Mouse (Mus musculus) liver, embryonic 11.5 days (tissue): ENCODE measurements around the gene Exoc1. TPM values are rescaled to one million over a fixed set of nuclear protein-coding genes. Genes with fewer than 3 reads are reported as not detected.
A peak's percentile ranks its signal among the peaks of the same experiment; 100 is the strongest.

Experiments used
- ATAC-seq: fragments of 200-750 bp; cut with Nextera tagmentation; replicated peaks from 2 replicates; pipeline ENCODE4 v1.8.0; 2017; ENCODE audit warnings: moderate number of reproducible peaks, mild to moderate bottlenecking, moderate TSS enrichment, moderate library complexity; ENCODE audit not compliant: low FRiP score
- DNase-seq: peaks from one replicate; pipeline ENCODE4 v3.0.0-alpha.2; 2017; ENCODE audit warnings: low spot score
- H3K27ac ChIP-seq: fragments of 300-500 bp; sonication (generic); 2 replicates; pipeline ENCODE4 v1.5.1; 2014; ENCODE audit warnings: mild to moderate bottlenecking, low read depth, low read length, control low read depth
- H3K27me3 ChIP-seq: fragments of 300-500 bp; sonication (generic); replicated peaks from 2 replicates; pipeline ENCODE4 v1.6.1; 2014; ENCODE audit warnings: low read length, mixed read lengths; ENCODE audit not compliant: control insufficient read depth, insufficient read depth
- H3K36me3 ChIP-seq: fragments of 300-500 bp; sonication (generic); 2 replicates; pipeline ENCODE4 v1.6.1; 2014; ENCODE audit warnings: mild to moderate bottlenecking, low read length, moderate library complexity, mixed read lengths; ENCODE audit not compliant: control insufficient read depth, insufficient read depth
- H3K4me1 ChIP-seq: fragments of 300-500 bp; sonication (generic); replicated peaks from 2 replicates; pipeline ENCODE4 v1.6.1; 2014; ENCODE audit warnings: low read length, mixed read lengths; ENCODE audit not compliant: control insufficient read depth, insufficient read depth
- H3K4me2 ChIP-seq: fragments of 300-500 bp; sonication (generic); 2 replicates; pipeline ENCODE4 v1.6.1; 2014; ENCODE audit warnings: mild to moderate bottlenecking, control low read depth, moderate library complexity
- H3K4me3 ChIP-seq: fragments of 300-500 bp; sonication (generic); 2 replicates; pipeline ENCODE4 v1.5.1; 2014; ENCODE audit warnings: low read depth, low read length, control low read depth
- H3K9ac ChIP-seq: fragments of 300-500 bp; sonication (generic); 2 replicates; pipeline ENCODE4 v1.6.1; 2014; ENCODE audit warnings: low read depth, low read length, control low read depth
- H3K9me3 ChIP-seq: fragments of 300-500 bp; sonication (generic); 2 replicates; pipeline ENCODE4 v1.6.1; 2016; ENCODE audit warnings: low read length, inconsistent platforms, mixed read lengths; ENCODE audit not compliant: control insufficient read depth
- WGBS: fragments of 180-500 bp; shearing (Covaris S2); extraction: QIAGEN DNeasy Blood & Tissue Kit; methylation state at CpG from one replicate; pipeline ENCODE4 v1.1.7; 2014; 5-methylcytosine and 5-hydroxymethylcytosine counted together
- polyA plus RNA-seq: library from polyadenylated mRNA; unstranded; fragments of >200 nt; fragmentation: Nextera tagmentation; extraction: Ambion mirVana; gene quantifications from 2 replicates; pipeline ENCODE4 v1.2.1, GENCODE M21; 2014

The Exoc1 gene
- polyA plus RNA-seq, 1 experiment from 2014 or later = 28.3 TPM

DNA sequence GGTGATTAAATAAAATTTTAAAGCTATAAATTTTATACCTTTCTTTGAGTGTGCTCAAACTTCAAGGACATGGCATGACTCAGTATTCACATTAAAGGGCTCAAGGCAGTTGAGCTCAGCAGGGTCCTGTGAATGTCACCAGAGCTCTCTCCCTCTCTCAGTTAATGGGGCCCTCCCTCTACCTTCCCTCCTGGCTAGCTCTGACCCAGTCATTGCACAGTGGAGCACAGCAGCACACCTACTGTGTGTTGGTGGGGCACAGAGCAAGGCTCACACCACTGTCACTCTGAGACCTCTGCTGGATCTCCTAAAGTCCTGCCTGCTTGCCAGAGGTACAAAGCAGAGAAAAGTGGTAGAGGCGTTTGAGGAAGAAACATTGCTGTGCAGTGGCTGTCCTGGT is 7.1 kb downstream of the Exoc1 start:
- ATAC-seq = no peak
- H3K36me3 ChIP-seq = peaks cover 4% of the 10 kb centered on the region; the same call in 1 of the 2 replicates

GRCm38 (mm10) chr5:76537578-76537977 is 8.5 kb downstream of the Exoc1 start:
- H3K4me1 ChIP-seq = no peaks in the 10 kb centered on the region
- no peak overlapping the region for H3K27ac ChIP-seq
- no peak for ATAC-seq
- WGBS = 91% methylated on average over 10 of the region's 10 CpGs
- H3K4me2 ChIP-seq = no peak overlapping the region
- H3K4me3 ChIP-seq = no peak overlapping the region
- H3K36me3 ChIP-seq = peaks cover 6% of the 10 kb centered on the region; the same call in 1 of the 2 replicates
- no peaks in the 10 kb centered on the region for H3K9me3 ChIP-seq
- no peaks in the 10 kb centered on the region for H3K27me3 ChIP-seq
- no peak overlapping the region for H3K9ac ChIP-seq
- DNase-seq = no peak

More for the DNA sequence above, 7.1 kb downstream of the Exoc1 start:
- no peak overlapping the region for H3K27ac ChIP-seq
- no peaks in the 10 kb centered on the region for H3K27me3 ChIP-seq
- no peak for DNase-seq
- WGBS = 86% methylated on average over 1 of the region's 1 CpGs
- no peak overlapping the region for H3K9ac ChIP-seq
- no peak overlapping the region for H3K4me3 ChIP-seq
- H3K9me3 ChIP-seq = no peaks in the 10 kb centered on the region
- no peak overlapping the region for H3K4me2 ChIP-seq
- no peaks in the 10 kb centered on the region for H3K4me1 ChIP-seq

DNA sequence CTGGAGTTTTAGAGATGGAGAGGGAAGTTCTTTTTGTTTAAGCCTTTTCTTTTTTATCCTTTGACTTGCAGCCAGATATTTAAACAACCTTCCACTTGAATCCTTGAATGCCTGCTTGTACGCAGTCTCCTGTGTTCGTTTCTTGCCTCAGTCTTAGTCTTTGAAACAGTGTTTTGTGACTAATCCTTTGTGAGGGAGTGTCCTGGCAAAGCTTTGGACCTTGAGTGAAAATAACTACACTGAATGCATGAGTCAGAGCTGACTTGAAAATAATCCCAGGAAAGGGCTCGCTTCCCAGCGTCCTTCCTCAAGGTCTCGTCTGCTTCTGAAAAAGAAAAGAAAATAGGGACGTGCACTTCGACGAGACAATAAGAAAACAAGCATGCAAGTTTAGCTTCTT is 11.1 kb downstream of the Exoc1 start:
- peaks cover 17% of the 10 kb centered on the region; the same call in 1 of the 2 replicates for H3K36me3 ChIP-seq
- DNase-seq = no peak
- no peak overlapping the region for H3K4me3 ChIP-seq
- no peak for ATAC-seq
- H3K27me3 ChIP-seq = no peaks in the 10 kb centered on the region
- 85% methylated on average over 8 of the region's 8 CpGs for WGBS
- H3K9ac ChIP-seq = no peak overlapping the region
- H3K27ac ChIP-seq = no peak overlapping the region
- H3K4me2 ChIP-seq = no peak overlapping the region
- no peaks in the 10 kb centered on the region for H3K4me1 ChIP-seq
- H3K9me3 ChIP-seq = no peaks in the 10 kb centered on the region

DNA sequence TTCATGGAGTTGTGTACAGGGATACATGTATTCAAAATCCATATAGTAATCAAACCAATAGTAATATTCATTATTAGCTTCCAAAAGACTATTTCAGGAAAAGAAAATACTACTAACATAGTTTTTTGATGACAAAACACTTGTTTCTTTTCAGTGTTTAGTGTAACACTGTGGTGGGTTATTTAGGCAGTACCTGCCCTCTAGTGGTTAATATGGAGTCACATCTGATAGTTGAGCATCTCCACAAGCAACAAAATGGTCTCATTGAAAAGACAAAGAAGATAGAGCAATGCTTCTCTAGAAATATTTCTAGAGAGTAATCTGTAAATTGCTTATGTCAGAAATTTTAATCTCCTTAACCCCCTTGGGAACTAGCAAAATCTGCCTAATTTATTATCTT is 11.7 kb downstream of the Exoc1 start:
- H3K27ac ChIP-seq = no peak overlapping the region
- H3K36me3 ChIP-seq = peaks cover 15% of the 10 kb centered on the region; the same call in 1 of the 2 replicates
- ATAC-seq = no peak
- no peak overlapping the region for H3K4me2 ChIP-seq
- H3K27me3 ChIP-seq = no peaks in the 10 kb centered on the region
- DNase-seq = no peak
- H3K4me3 ChIP-seq = no peak overlapping the region
- no peaks in the 10 kb centered on the region for H3K4me1 ChIP-seq
- no peaks in the 10 kb centered on the region for H3K9me3 ChIP-seq
- H3K9ac ChIP-seq = no peak overlapping the region

DNA sequence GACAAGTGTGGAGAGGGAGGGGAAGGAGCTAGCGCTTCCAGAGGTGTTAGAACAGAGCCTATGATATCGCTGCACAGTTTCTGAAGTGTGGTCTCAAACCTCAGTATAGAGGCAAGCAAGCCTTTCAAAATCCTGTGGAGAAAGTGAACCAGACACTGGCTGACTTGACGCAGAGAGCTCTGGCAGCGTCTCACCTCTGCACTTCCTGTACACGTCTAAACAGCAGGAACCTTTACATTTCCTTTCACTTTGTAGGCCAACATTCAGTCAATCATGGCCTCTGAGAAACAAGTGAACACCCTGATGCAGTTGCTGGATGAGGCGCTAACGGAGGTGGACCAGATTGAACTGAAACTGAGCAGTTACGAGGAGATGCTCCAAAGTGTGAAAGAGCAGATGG is 14.1 kb downstream of the Exoc1 start:
- WGBS = 95% methylated on average over 8 of the region's 8 CpGs
- no peaks in the 10 kb centered on the region for H3K4me1 ChIP-seq
- no peak overlapping the region for H3K9ac ChIP-seq
- no peaks in the 10 kb centered on the region for H3K9me3 ChIP-seq
- no peak overlapping the region for H3K27ac ChIP-seq
- H3K36me3 ChIP-seq = peaks cover 13% of the 10 kb centered on the region; the same call in 1 of the 2 replicates
- H3K27me3 ChIP-seq = no peaks in the 10 kb centered on the region
- DNase-seq (no peak), ATAC-seq (no peak)
- H3K4me3 ChIP-seq = no peak overlapping the region
- no peak overlapping the region for H3K4me2 ChIP-seq

GRCm38 (mm10) chr5:76550426-76550825 is 21.3 kb downstream of the Exoc1 start:
- Histone ChIP-seq H3K9ac (no peak overlapping the region), H3K36me3 (0 out of 2 replicates have a peak, but pooled peaks cover 3% of the 10 kb centered on the region), H3K4me3 (no peak overlapping the region), H3K27me3 (no peaks in the 10 kb centered on the region), H3K4me1 (no peaks in the 10 kb centered on the region), H3K9me3 (no peaks in the 10 kb centered on the region), H3K4me2 (no peak overlapping the region), H3K27ac (no peak overlapping the region)
- DNase-seq (no peak), ATAC-seq (no peak)
- WGBS = 48% methylated on average over 8 of the region's 8 CpGs

- no peak overlapping the region for H3K4me3 ChIP-seq
- no peaks in the 10 kb centered on the region for H3K4me1 ChIP-seq
- H3K9ac ChIP-seq = no peak overlapping the region
- 29% methylated on average over 3 of the region's 3 CpGs for WGBS
- H3K36me3 ChIP-seq = peaks cover 18% of the 10 kb centered on the region
- no peak overlapping the region for H3K27ac ChIP-seq
- H3K27me3 ChIP-seq = no peaks in the 10 kb centered on the region
- ATAC-seq = no peak
- H3K9me3 ChIP-seq = no peaks in the 10 kb centered on the region
- no peak overlapping the region for H3K4me2 ChIP-seq
- DNase-seq = peak; percentile 54
Observed at GRCm38 (mm10) chr5:76565321-76565720, 36.2 kb downstream of the Exoc1 start.

- Histone ChIP-seq H3K9me3 (peaks cover 3% of the 10 kb centered on the region; the same call in 1 of the 2 replicates), H3K27ac (no peak overlapping the region), H3K4me2 (no peak overlapping the region), H3K27me3 (no peaks in the 10 kb centered on the region), H3K36me3 (peaks cover 4% of the 10 kb centered on the region), H3K4me3 (no peak overlapping the region), H3K4me1 (no peaks in the 10 kb centered on the region), H3K9ac (no peak overlapping the region)
- DNase-seq = no peak
- WGBS = 67% methylated on average over 7 of the region's 7 CpGs
- no peak for ATAC-seq
Observed at GRCm38 (mm10) chr5:76574251-76574650, 45.1 kb downstream of the Exoc1 start.

- 73% methylated on average over 3 of the region's 3 CpGs for WGBS
Observed at GRCm38 (mm10) chr5:76577026-76577425, 47.9 kb downstream of the Exoc1 start.

More at GRCm38 (mm10) chr5:76577026-76577425, 47.9 kb downstream of the Exoc1 start:
- Histone ChIP-seq H3K9ac (no peak overlapping the region), H3K27me3 (no peaks in the 10 kb centered on the region), H3K4me1 (no peaks in the 10 kb centered on the region), H3K36me3 (no peaks in the 10 kb centered on the region), H3K4me2 (no peak overlapping the region), H3K27ac (no peak overlapping the region), H3K9me3 (peaks cover 3% of the 10 kb centered on the region; the same call in 1 of the 2 replicates), H3K4me3 (no peak overlapping the region)
- DNase-seq (no peak), ATAC-seq (no peak)
